Mouse (Mus musculus): Measurements from ENCODE around the gene Gfod1.

The Gfod1 gene

GRCm38 (mm10) chr13:43206118-43206683 lies 97.8 kb downstream of the Gfod1 start:
- no peak for DNase-seq (ENCODE audit: extremely low read depth, low read depth, low spot score)

GRCm38 (mm10) chr13:43203641-43204040 lies 100.3 kb downstream of the Gfod1 start:
- no peak for DNase-seq (ENCODE audit: extremely low read depth, low read depth, low spot score)

GRCm38 (mm10) chr13:43203234-43203633 lies 100.7 kb downstream of the Gfod1 start:
- DNase-seq (ENCODE audit: extremely low read depth, low read depth, low spot score) = no peak

GRCm38 (mm10) chr13:43202351-43202750 lies 101.6 kb downstream of the Gfod1 start:
- DNase-seq (ENCODE audit: extremely low read depth, low read depth, low spot score) = no peak

- no peak for DNase-seq (ENCODE audit: extremely low read depth, low read depth, low spot score)
Observed at GRCm38 (mm10) chr13:43201033-43201432, 102.9 kb downstream of the Gfod1 start.

DNA sequence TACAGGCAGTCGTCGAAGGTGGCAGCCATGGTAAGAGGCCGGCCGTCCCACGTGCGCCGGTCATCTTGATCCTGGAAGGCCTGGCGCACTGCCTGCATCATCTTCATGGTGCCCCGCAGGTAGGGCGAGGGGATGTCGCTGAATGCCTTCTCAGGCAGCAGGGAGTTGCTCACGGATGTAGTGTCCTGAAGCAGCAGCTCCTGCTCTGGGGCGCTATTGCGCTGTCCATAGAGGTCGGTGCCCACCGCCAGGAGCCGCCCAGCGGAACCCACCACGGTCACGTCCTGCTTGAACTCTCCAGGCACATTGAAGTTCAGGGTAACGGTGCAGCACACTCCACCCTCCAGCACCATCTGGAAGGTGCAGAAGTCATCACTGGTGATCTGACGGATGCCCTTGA lies 103.5 kb downstream of the Gfod1 start:
- DNase-seq (ENCODE audit: extremely low read depth, low read depth, low spot score) = no peak

DNA sequence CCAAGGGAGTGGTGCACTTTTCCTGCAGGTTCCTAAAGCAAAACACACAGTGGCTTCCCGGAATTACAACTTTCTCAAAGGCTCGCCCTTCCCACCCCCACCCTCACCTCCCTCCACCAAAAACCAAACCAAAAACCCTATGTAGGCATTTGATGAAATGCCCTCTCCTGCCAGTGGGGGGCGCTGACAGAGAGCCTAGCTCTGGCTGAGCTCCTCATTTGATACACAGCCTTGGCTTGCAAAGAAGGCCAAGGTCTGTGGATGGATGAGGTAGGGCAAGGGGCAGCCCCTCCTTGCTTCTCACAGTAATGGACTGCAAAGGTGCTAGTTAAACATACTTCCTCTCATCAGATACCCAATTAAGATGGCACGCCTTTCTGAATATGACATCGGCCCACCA lies 104.2 kb downstream of the Gfod1 start:
- no peak for DNase-seq (ENCODE audit: extremely low read depth, low read depth, low spot score)

GRCm38 (mm10) chr13:43199282-43199681 lies 104.7 kb downstream of the Gfod1 start:
- DNase-seq (ENCODE audit: extremely low read depth, low read depth, low spot score) = no peak

DNA sequence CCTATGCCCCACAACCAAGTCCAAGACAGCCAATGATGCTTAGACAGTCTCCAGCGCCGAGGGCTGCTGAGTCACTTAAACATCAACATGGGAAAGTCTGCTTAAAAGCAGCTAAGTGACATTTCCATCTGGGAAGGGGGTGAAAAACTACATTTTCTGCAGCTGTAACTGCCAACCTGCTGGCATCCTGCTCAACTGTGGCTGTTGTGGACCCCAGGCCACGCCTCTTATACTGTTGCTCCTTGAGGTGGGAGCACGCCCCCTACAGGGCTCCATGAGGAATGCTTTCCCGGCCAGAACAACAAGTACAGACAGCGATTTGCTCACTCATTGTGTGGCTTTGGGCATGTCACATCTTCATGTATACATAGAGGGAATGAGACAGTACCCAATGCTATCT lies 106.8 kb downstream of the Gfod1 start:
- no peak for DNase-seq (ENCODE audit: extremely low read depth, low read depth, low spot score)

GRCm38 (mm10) chr13:43196000-43196399 lies 108.0 kb downstream of the Gfod1 start:
- no peak for DNase-seq (ENCODE audit: extremely low read depth, low read depth, low spot score)

GRCm38 (mm10) chr13:43193932-43194331 lies 110.0 kb downstream of the Gfod1 start:
- DNase-seq (ENCODE audit: extremely low read depth, low read depth, low spot score) = no peak

GRCm38 (mm10) chr13:43193266-43193665 lies 110.7 kb downstream of the Gfod1 start:
- DNase-seq (ENCODE audit: extremely low read depth, low read depth, low spot score) = no peak

- no peak for DNase-seq (ENCODE audit: extremely low read depth, low read depth, low spot score)
Observed at GRCm38 (mm10) chr13:43191741-43192192, 112.2 kb downstream of the Gfod1 start.

- no peak for DNase-seq (ENCODE audit: extremely low read depth, low read depth, low spot score)
Observed at GRCm38 (mm10) chr13:43191290-43191689, 112.7 kb downstream of the Gfod1 start.

DNA sequence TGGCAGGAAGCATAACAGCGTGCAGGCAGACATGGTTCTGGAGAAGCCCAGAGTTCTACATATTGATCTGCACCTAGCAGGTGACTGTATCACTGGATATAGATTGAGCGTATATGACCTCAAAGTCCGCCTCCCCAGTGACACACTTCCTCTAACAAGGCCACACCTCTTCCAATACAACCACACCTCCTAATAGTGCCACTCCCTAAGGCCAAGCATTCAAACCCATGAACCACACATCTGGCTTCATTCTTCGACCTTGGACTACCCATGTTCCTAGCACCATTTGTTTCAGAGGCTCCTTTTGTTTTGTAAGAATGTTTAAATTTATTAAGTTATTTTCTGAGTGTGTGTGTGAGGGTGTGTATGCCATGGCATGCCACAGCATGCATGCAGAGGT lies 116.2 kb downstream of the Gfod1 start:
- DNase-seq (ENCODE audit: extremely low read depth, low read depth, low spot score) = no peak

GRCm38 (mm10) chr13:43183248-43184055 lies 120.5 kb downstream of the Gfod1 start:
- DNase-seq (ENCODE audit: extremely low read depth, low read depth, low spot score) = no peak

- DNase-seq (ENCODE audit: extremely low read depth, low read depth, low spot score) = no peak
Observed at GRCm38 (mm10) chr13:43182465-43183201, 121.3 kb downstream of the Gfod1 start.

GRCm38 (mm10) chr13:43181104-43181503 lies 122.9 kb downstream of the Gfod1 start:
- no peak for DNase-seq (ENCODE audit: extremely low read depth, low read depth, low spot score)

DNA sequence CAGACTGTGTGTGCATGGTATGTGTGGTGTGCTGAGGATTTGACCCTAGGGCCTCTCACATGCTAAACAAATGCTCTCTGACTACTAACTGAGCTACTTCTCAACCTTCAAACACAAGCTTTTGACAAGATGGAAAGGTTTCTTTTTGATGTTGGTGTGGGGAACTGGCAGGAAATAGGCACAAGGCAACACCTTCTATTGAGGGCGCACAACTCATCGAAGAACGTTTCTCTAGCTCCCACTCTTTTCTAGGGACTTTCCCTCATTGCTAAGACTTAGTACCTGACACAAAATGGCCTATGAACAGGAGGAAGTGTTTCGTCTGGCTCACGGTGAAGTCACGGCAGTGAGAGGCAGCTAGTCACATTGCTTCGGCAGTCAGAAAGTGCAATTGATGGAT lies 126.7 kb downstream of the Gfod1 start:
- no peak for DNase-seq (ENCODE audit: extremely low read depth, low read depth, low spot score)

DNA sequence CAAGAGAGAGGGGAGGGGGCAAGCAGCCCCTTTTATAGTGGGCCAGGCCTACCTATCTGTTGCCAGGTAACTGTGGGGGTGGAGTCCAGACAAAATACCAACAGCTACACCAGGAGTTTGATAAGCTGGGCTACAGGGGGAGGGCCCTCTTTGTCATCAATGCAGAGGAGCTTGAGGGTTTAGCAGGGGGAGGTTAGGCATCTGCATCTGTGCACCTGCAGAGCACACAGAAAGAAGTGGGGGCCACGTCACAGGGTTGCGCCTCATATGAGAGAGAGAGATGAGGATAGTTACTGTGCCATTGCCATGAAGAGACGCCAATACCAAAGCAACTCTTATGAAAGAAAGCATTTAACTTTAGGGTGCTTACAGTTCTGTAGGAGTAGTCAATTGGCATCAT lies 127.3 kb downstream of the Gfod1 start:
- no peak for DNase-seq (ENCODE audit: extremely low read depth, low read depth, low spot score)

- DNase-seq (ENCODE audit: extremely low read depth, low read depth, low spot score) = no peak
Observed at GRCm38 (mm10) chr13:43173262-43173661, 130.7 kb downstream of the Gfod1 start.

Data from fat pad, adult 2 months (tissue).